Mouse (Mus musculus) lung, postnatal 0 days (tissue): Measurements from ENCODE around the gene Fancg.

Experiments used
- CTCF ChIP-seq: IDR thresholded peaks from 2 replicates; pipeline ENCODE4 v1.5.1; 2016; ENCODE audit warnings: antibody characterized with exemption, mild to moderate bottlenecking
- EP300 ChIP-seq: IDR thresholded peaks from 2 replicates; pipeline ENCODE4 v1.6.1; 2016; ENCODE audit warnings: antibody characterized with exemption, mild to moderate bottlenecking, control low read depth

DNA sequence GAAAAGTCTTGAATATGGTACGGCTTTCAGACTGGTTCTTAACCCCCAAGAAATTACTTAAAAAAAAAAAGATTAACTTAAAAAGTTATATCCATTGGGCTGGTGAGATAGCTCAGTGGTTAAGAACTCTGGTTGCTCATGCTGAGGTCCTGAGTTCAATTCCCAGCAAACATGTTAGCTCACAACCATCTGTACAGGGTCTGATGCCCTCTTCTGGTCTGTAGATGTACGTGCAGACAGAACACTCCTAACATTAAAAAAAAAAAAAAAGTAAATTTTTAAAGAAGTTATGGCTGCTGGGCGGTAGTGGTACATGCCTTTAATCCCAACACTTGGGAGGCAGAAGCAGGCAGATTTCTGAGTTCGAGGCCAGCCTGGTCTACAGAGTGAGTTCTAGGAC lies 32.2 kb downstream of the Fancg start:
- no peak for TF ChIP-seq EP300
- TF ChIP-seq CTCF = peak; percentile 35
